Mouse (Mus musculus): ENCODE measurements at regions not wholly inside any gene's neighbourhood (a gene's known extent, or its start where the extent isn't known, plus 50 kb on each side); places are given as distances from the start of the nearest gene placed in this dataset.

- TF ChIP-seq CTCF (IDR thresholded peaks at IDR 0.05; ENCODE audit: extremely low read depth, insufficient read depth, low read length) (no peak), POLR2A (IDR thresholded peaks at IDR 0.05; ENCODE audit: extremely low read depth, insufficient read depth, low read length) (no peak)
Observed at GRCm38 (mm10) chr6:100379792-100380191, 92.5 kb upstream of the Rybp start.

All from cortical plate, adult 2 months (tissue).